Mouse (Mus musculus) neural tube, embryonic 11.5 days (tissue): ENCODE measurements around the gene Pid1. TPM values are rescaled to one million over a fixed set of nuclear protein-coding genes. Genes with fewer than 3 reads are reported as not detected.

Experiments
- ATAC-seq: fragments of 200-750 bp; cut with Nextera tagmentation; 2 replicates; pipeline ENCODE4 v1.8.0; 2017; ENCODE audit warnings: moderate number of reproducible peaks, mild to moderate bottlenecking, moderate TSS enrichment, moderate library complexity; ENCODE audit not compliant: insufficient read depth, low FRiP score, low TSS enrichment
- DNase-seq: peaks from one replicate; pipeline ENCODE4 v3.0.0-alpha.2; 2015; ENCODE audit warnings: low spot score
- H3K27ac ChIP-seq: fragments of 300-500 bp; sonication (generic); 2 replicates; pipeline ENCODE4 v1.5.1; 2014; ENCODE audit warnings: low read depth, mild to moderate bottlenecking, low read length
- H3K27me3 ChIP-seq: fragments of 300-500 bp; sonication (generic); 2 replicates; pipeline ENCODE4 v1.6.1; 2014; ENCODE audit warnings: mild to moderate bottlenecking, low read length, mixed read lengths; ENCODE audit not compliant: control insufficient read depth, insufficient read depth
- H3K36me3 ChIP-seq: fragments of 300-500 bp; sonication (generic); 2 replicates; pipeline ENCODE4 v1.6.1; 2014; ENCODE audit warnings: mild to moderate bottlenecking, low read length, moderate library complexity, mixed read lengths; ENCODE audit not compliant: control insufficient read depth, insufficient read depth
- H3K4me1 ChIP-seq: fragments of 300-500 bp; sonication (generic); 2 replicates; pipeline ENCODE4 v1.6.1; 2014; ENCODE audit warnings: low read length, mixed read lengths; ENCODE audit not compliant: control insufficient read depth, insufficient read depth
- H3K4me2 ChIP-seq: fragments of 300-500 bp; sonication (generic); 2 replicates; pipeline ENCODE4 v1.6.1; 2014; ENCODE audit warnings: low read depth, mild to moderate bottlenecking, moderate library complexity
- H3K4me3 ChIP-seq: fragments of 300-500 bp; sonication (generic); 2 replicates; pipeline ENCODE4 v1.5.1; 2014; ENCODE audit warnings: low read depth, low read length
- H3K9ac ChIP-seq: fragments of 300-500 bp; sonication (generic); 2 replicates; pipeline ENCODE4 v1.6.1; 2014; ENCODE audit warnings: mild to moderate bottlenecking, low read length
- H3K9me3 ChIP-seq: fragments of 300-500 bp; sonication (generic); 2 replicates; pipeline ENCODE4 v1.6.1; 2016; ENCODE audit warnings: low read length; ENCODE audit not compliant: control insufficient read depth
- whole genome bisulfite sequencing: fragments of 180-500 bp; shearing (Covaris S2); extraction: QIAGEN DNeasy Blood & Tissue Kit; methylation state at CpG from one replicate; pipeline ENCODE4 v1.1.7; 2014; 5-methylcytosine and 5-hydroxymethylcytosine counted together
- polyA plus RNA-seq: library from polyadenylated mRNA; unstranded; fragments of >200 nt; fragmentation: Nextera tagmentation; extraction: Ambion mirVana; gene quantifications from 2 replicates; pipeline ENCODE4 v1.2.1, GENCODE M21; 2014

Pid1 gene
- polyA plus RNA-seq: 55.5 and 58.4 TPM in 2 replicates

DNA sequence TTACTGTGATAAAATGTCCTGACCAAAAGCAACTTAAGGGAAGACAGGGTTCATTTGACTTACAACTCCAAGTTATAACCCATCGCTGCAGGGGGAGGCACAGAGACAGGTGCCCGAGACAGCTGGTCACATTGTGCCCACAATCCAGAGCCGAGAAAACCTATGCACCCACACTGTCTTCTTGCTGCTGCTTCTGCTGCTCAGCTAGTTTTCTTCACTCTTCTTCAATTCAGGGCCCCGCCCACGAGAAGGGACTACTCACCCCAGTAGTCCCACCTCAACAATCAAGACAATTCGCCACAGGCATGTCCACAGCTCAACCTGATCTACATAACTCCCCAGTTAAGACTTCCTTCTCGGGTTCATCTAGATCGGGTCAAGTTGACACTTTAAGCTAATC, at the start of gene Pid1:
Gene Pid1, minus strand, starts transcription at position 214 of the 400 bp plus-strand sequence.
- no peaks in the 10 kb centered on the region for H3K36me3 ChIP-seq
- H3K4me1 ChIP-seq: no peaks in the 10 kb centered on the region
- no peak within 1 kb of the TSS for H3K27ac ChIP-seq
- H3K27me3 ChIP-seq: no peaks in the 10 kb centered on the region
- DNase-seq (no peak), ATAC-seq (no peak)
- no peak within 1 kb of the TSS for H3K4me3 ChIP-seq
- H3K9me3 ChIP-seq: no peaks in the 10 kb centered on the region
- no peak within 1 kb of the TSS for H3K9ac ChIP-seq
- H3K4me2 ChIP-seq: no peak within 1 kb of the TSS
- 87% methylated on average over 8 of the region's 8 CpGs for WGBS

DNA sequence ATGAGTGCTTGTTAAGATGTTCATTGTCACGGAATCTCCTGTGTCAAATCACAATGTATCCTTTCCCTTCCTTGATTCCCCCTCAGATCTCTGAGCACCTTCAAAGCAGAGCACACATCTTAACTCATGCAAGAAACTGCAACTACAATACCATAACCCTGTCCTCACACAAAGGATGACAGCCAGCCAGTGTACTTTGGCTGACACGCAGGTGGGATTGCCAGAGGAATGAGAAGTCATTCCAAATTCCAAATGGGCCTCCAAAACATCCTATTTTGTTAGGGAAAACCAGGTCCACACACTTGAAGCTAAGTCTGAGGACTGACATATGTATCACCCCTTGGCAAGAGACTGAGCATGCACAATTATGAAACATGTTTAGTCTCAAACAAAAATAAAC, 45.5 kb upstream of the Pid1 start:
- no peak overlapping the region for H3K9ac ChIP-seq
- WGBS: 75% methylated on average over 2 of the region's 2 CpGs
- H3K9me3 ChIP-seq: no peaks in the 10 kb centered on the region
- no peaks in the 10 kb centered on the region for H3K27me3 ChIP-seq
- no peak overlapping the region for H3K4me3 ChIP-seq
- no peaks in the 10 kb centered on the region for H3K4me1 ChIP-seq
- H3K27ac ChIP-seq: no peak overlapping the region
- DNase-seq (no peak), ATAC-seq (no peak)
- H3K4me2 ChIP-seq: no peak overlapping the region
- no peaks in the 10 kb centered on the region for H3K36me3 ChIP-seq

DNA sequence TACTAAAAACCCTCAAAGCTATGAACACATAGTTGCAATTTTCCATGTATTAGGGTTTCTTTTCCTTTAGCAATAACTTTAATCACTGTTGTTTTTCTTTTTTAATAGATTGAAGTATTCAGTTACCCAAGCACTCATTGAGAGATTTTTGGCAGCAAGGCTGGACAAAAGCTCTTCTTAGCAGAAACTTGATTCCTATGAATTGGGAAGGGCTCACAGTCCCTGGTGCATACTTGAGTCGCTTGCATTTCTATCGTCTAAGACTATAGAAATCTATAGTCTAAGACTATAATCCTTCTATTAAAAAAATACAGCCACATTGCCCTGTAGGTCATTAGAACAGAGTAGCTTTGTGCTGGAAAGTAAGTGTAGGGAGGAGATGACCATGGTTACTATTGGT, 44.9 kb upstream of the Pid1 start:
- no peaks in the 10 kb centered on the region for H3K4me1 ChIP-seq
- no peak for ATAC-seq
- no peaks in the 10 kb centered on the region for H3K9me3 ChIP-seq
- H3K27ac ChIP-seq: no peak overlapping the region
- no peak for DNase-seq
- H3K9ac ChIP-seq: no peak overlapping the region
- H3K36me3 ChIP-seq: no peaks in the 10 kb centered on the region
- no peaks in the 10 kb centered on the region for H3K27me3 ChIP-seq
- H3K4me3 ChIP-seq: no peak overlapping the region
- H3K4me2 ChIP-seq: no peak overlapping the region
- WGBS: 82% methylated on average over 2 of the region's 2 CpGs

- 74% methylated on average over 4 of the region's 4 CpGs for WGBS
Measured at GRCm38 (mm10) chr1:84406891-84407290, 42.9 kb upstream of the Pid1 start.

GRCm38 (mm10) chr1:84405551-84406290, 41.7 kb upstream of the Pid1 start:
- H3K4me1 ChIP-seq: no peaks in the 10 kb centered on the region
- ATAC-seq (no peak), DNase-seq (no peak)
- no peaks in the 10 kb centered on the region for H3K36me3 ChIP-seq
- H3K4me2 ChIP-seq: no peak overlapping the region
- 82% methylated on average over 5 of the region's 5 CpGs for WGBS
- no peak overlapping the region for H3K9ac ChIP-seq
- no peak overlapping the region for H3K27ac ChIP-seq
- no peak overlapping the region for H3K4me3 ChIP-seq
- H3K27me3 ChIP-seq: no peaks in the 10 kb centered on the region
- no peaks in the 10 kb centered on the region for H3K9me3 ChIP-seq

More at GRCm38 (mm10) chr1:84406891-84407290, 42.9 kb upstream of the Pid1 start:
- H3K4me2 ChIP-seq: no peak overlapping the region
- H3K4me3 ChIP-seq: no peak overlapping the region
- H3K4me1 ChIP-seq: no peaks in the 10 kb centered on the region
- ATAC-seq (no peak), DNase-seq (no peak)
- no peaks in the 10 kb centered on the region for H3K27me3 ChIP-seq
- H3K9ac ChIP-seq: no peak overlapping the region
- H3K27ac ChIP-seq: no peak overlapping the region
- no peaks in the 10 kb centered on the region for H3K9me3 ChIP-seq
- H3K36me3 ChIP-seq: no peaks in the 10 kb centered on the region

DNA sequence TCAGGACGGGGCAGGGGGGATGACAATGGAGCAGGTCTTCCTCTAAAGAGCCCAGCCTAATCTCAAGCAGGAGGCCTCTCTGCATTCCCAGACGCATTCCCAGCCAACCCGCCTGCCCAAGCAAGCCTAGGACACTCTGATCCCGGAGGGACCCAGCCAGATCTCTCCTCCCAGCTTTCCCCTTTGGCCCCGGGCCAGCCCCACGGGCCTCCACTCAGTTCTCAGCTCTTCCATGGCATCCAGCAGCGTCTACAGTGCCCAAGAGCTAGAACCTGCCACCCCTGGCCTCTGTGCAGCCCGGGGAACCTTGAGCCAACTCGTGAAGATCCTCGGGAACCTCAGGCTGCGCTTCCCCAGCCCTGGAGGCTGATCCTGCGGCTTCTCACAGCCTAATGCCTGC, 40.9 kb upstream of the Pid1 start:
- Histone ChIP-seq H3K4me3 (no peak overlapping the region), H3K9me3 (no peaks in the 10 kb centered on the region), H3K27ac (no peak overlapping the region), H3K36me3 (no peaks in the 10 kb centered on the region), H3K9ac (no peak overlapping the region), H3K4me1 (no peaks in the 10 kb centered on the region), H3K4me2 (no peak overlapping the region), H3K27me3 (no peaks in the 10 kb centered on the region)
- WGBS: 55% methylated on average over 12 of the region's 12 CpGs
- ATAC-seq: no peak
- no peak for DNase-seq

DNA sequence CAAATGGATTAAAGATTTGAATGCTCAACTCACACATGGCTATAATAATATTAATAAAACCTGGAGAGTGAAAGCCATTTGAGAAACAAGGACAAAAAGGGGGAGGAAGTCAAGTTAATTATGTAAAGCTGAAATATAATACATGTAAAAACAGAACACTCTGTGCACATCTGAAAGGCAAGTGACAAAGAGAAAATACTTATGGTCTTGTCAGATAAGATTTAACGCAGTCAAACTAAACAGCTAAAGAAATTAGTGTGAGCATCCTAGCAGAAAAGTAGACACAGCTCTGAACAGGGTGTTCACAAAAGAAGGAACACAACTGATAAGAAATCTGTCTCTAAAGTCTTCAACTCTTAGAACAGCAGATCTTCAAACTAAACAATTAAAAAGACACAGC, 38.2 kb upstream of the Pid1 start:
- H3K4me3 ChIP-seq: no peak overlapping the region
- no peak overlapping the region for H3K4me2 ChIP-seq
- H3K27ac ChIP-seq: no peak overlapping the region
- H3K9ac ChIP-seq: no peak overlapping the region
- ATAC-seq (no peak), DNase-seq (no peak)
- 88% methylated on average over 1 of the region's 1 CpGs for WGBS
- H3K9me3 ChIP-seq: no peaks in the 10 kb centered on the region
- H3K27me3 ChIP-seq: no peaks in the 10 kb centered on the region
- H3K4me1 ChIP-seq: no peaks in the 10 kb centered on the region
- no peaks in the 10 kb centered on the region for H3K36me3 ChIP-seq

- no peak for ATAC-seq
- no peak overlapping the region for H3K9ac ChIP-seq
Measured at GRCm38 (mm10) chr1:84399671-84400070, 35.7 kb upstream of the Pid1 start.

GRCm38 (mm10) chr1:84399118-84399517, 35.1 kb upstream of the Pid1 start:
- no peak overlapping the region for H3K4me3 ChIP-seq
- 89% methylated on average over 4 of the region's 4 CpGs for WGBS
- no peak for DNase-seq
- no peaks in the 10 kb centered on the region for H3K27me3 ChIP-seq
- no peak overlapping the region for H3K9ac ChIP-seq
- no peak overlapping the region for H3K27ac ChIP-seq
- no peaks in the 10 kb centered on the region for H3K36me3 ChIP-seq
- no peak overlapping the region for H3K4me2 ChIP-seq
- no peaks in the 10 kb centered on the region for H3K4me1 ChIP-seq
- no peak for ATAC-seq
- H3K9me3 ChIP-seq: no peaks in the 10 kb centered on the region

More at GRCm38 (mm10) chr1:84399671-84400070, 35.7 kb upstream of the Pid1 start:
- Histone ChIP-seq H3K27ac (no peak overlapping the region), H3K9me3 (no peaks in the 10 kb centered on the region), H3K4me1 (no peaks in the 10 kb centered on the region), H3K27me3 (no peaks in the 10 kb centered on the region), H3K36me3 (no peaks in the 10 kb centered on the region), H3K4me2 (no peak overlapping the region), H3K4me3 (no peak overlapping the region)
- 88% methylated on average over 3 of the region's 3 CpGs for WGBS
- no peak for DNase-seq
